Mouse (Mus musculus): ENCODE data around the gene Nufip1.

DNA sequence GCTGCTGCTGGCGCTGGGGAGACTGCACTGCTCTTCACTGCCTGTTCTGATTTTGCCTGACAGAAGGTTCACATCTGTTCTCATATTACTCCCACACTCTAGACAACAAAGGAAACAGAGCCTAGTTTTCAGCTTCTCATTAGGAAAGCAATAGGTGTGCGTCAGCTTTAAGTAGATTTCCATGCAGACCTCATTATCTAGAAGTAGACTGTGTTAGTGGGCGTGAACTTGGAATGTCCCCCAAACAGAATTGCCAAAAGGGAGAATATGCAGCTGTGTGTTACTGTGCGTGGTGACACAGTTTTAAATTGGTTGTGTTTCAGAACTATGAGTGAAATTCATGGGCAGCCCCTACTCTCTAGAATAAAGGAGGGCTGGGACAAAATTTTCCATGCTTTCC lies 9.8 kb downstream of the Nufip1 start:
- TF ChIP-seq POLR2A (IDR thresholded peaks at IDR 0.05; ENCODE audit: borderline replicate concordance, extremely low read depth, low read depth, low read length) (no peak), CTCF (IDR thresholded peaks at IDR 0.05; ENCODE audit: insufficient read depth, low read length) (no peak)
